Mouse (Mus musculus): ENCODE data around the gene Ifrd2. TPM values are rescaled to one million over a fixed set of nuclear protein-coding genes. Genes with fewer than 3 reads are reported as not detected.

Gene Ifrd2
- polyA plus RNA-seq, 1 experiment: 29.4 TPM

DNA sequence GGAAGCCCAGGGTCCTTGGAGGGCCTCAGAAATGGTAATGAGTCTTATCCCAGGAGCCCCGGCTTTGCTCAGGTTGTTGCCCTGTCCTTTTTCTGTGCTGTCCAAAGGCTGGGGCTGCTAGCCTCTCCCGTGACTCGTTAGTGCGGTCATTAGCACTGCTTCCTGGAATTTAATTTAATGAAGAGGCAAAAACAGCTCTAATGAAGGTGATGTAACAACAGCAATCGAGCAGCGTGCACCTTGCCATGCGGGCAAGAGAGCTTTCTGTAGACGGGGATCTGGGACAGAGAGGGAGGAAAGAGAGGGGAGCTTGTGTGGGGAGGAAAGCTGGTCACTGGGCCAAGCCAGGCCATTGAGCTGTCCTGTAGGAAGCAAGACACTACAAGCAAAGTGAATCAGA is 54.2 kb downstream of the Ifrd2 start:
- TF ChIP-seq POLR2A (IDR thresholded peaks at IDR 0.05; ENCODE audit: insufficient read length, low read depth) (no peak), MYOG (IDR thresholded peaks at IDR 0.05; ENCODE audit: control insufficient read depth in 1 of 3, insufficient read depth in 1 of 3, insufficient read length in 2 of 3, low read depth in 2 of 3) (no peak)
- H3K4me3 ChIP-seq: no peak overlapping the region
- no peak overlapping the region for H3K4me2 ChIP-seq (ENCODE audit: low read depth)
- no peaks in the 10 kb centered on the region for H3K27me3 ChIP-seq (ENCODE audit: control insufficient read depth, insufficient read depth, insufficient read length)
- no peaks in the 10 kb centered on the region for H3K79me2 ChIP-seq (ENCODE audit: control insufficient read depth, insufficient read depth)
- H3K36me3 ChIP-seq (ENCODE audit: control insufficient read depth, insufficient read depth): no peaks in the 10 kb centered on the region
- H3ac ChIP-seq (ENCODE audit: control insufficient read depth, insufficient read length): no peak overlapping the region

Other genes starting within 250 kb of the Ifrd2 start
- gene Hemk1, start 249.3 kb upstream of the Ifrd2 start, polyA plus RNA-seq (2012; fragmentation: generic; extraction: Trizol): 17.7 TPM
- 0.38 TPM for gene 6430571L13Rik, start 247.0 kb upstream of the Ifrd2 start, polyA plus RNA-seq (2012; fragmentation: generic; extraction: Trizol)
- gene Cacna2d2, start 188.0 kb upstream of the Ifrd2 start, polyA plus RNA-seq (2012; fragmentation: generic; extraction: Trizol): 0.50 TPM
- gene Tmem115, start 53.7 kb upstream of the Ifrd2 start, polyA plus RNA-seq (2012; fragmentation: generic; extraction: Trizol): 43.4 TPM
- 18.8 TPM for gene Cyb561d2, start 45.4 kb upstream of the Ifrd2 start, polyA plus RNA-seq (2012; fragmentation: generic; extraction: Trizol)
- 24.6 TPM for gene Nprl2, start 45.4 kb upstream of the Ifrd2 start, polyA plus RNA-seq (2012; fragmentation: generic; extraction: Trizol)
- gene Zmynd10, start 40.3 kb upstream of the Ifrd2 start, polyA plus RNA-seq (2012; fragmentation: generic; extraction: Trizol): 0.52 TPM
- gene Rassf1, start 36.1 kb upstream of the Ifrd2 start, polyA plus RNA-seq (2012; fragmentation: generic; extraction: Trizol): 59.3 TPM
- gene Tusc2, start 24.4 kb upstream of the Ifrd2 start, polyA plus RNA-seq (2012; fragmentation: generic; extraction: Trizol): 25.0 TPM
- gene Hyal2, start 19.7 kb upstream of the Ifrd2 start, polyA plus RNA-seq (2012; fragmentation: generic; extraction: Trizol): 34.2 TPM
- 3.3 TPM for gene Hyal1, start 10.7 kb upstream of the Ifrd2 start, polyA plus RNA-seq (2012; fragmentation: generic; extraction: Trizol)
- 13.8 TPM for gene Naa80, start 8.8 kb upstream of the Ifrd2 start, polyA plus RNA-seq (2012; fragmentation: generic; extraction: Trizol)
- 0.43 TPM for gene Hyal3, start 6.8 kb upstream of the Ifrd2 start, polyA plus RNA-seq (2012; fragmentation: generic; extraction: Trizol)
- gene Sema3b, start 21.6 kb downstream of the Ifrd2 start, polyA plus RNA-seq (2012; fragmentation: generic; extraction: Trizol): 59.9 TPM
- 499 TPM for gene Gnai2, start 47.7 kb downstream of the Ifrd2 start, polyA plus RNA-seq (2012; fragmentation: generic; extraction: Trizol)
- gene Slc38a3, start 81.9 kb downstream of the Ifrd2 start, polyA plus RNA-seq (2012; fragmentation: generic; extraction: Trizol): 0.06 TPM
- gene Gnat1, start 92.1 kb downstream of the Ifrd2 start, polyA plus RNA-seq (2012; fragmentation: generic; extraction: Trizol): not detected
- gene Sema3f, start 122.8 kb downstream of the Ifrd2 start, polyA plus RNA-seq (2012; fragmentation: generic; extraction: Trizol): 1.4 TPM
- 37.6 TPM for gene Rbm5, start 183.4 kb downstream of the Ifrd2 start, polyA plus RNA-seq (2012; fragmentation: generic; extraction: Trizol)

Data from myocyte (in vitro differentiated cells).